Mouse (Mus musculus) CH12.LX (cell line): ENCODE data around the gene Ckap4. TPM values are rescaled to one million over a fixed set of nuclear protein-coding genes. Genes with fewer than 3 reads are reported as not detected.

ENCODE experiments used
- DNase-seq: peaks from one replicate; pipeline ENCODE4 v3.0.0-alpha.2; 2013; ENCODE audit errors: extremely low read depth
- H3K27ac ChIP-seq: 2 replicates; pipeline ENCODE4 v1.5.1; 2012; ENCODE audit warnings: low read depth, mild to moderate bottlenecking, control low read depth, moderate library complexity; ENCODE audit not compliant: insufficient read depth
- H3K27me3 ChIP-seq: replicated peaks from 2 replicates; pipeline ENCODE3; 2012; ENCODE audit warnings: inconsistent platforms
- H3K36me3 ChIP-seq, 2 experiments: replicated peaks in 1 of 2; 2 replicates each; pipeline versions ENCODE3 to v1.6.1; 2012; ENCODE audit warnings: inconsistent platforms in 1 of 2, low read length in 1 of 2, mild to moderate bottlenecking in 1 of 2, mixed read lengths in 1 of 2, moderate library complexity in 1 of 2; ENCODE audit not compliant: control insufficient read depth in 1 of 2, insufficient read depth in 1 of 2
- H3K4me1 ChIP-seq, 2 experiments: 2 replicates each; pipeline ENCODE4 v1.6.1; 2012; ENCODE audit warnings: inconsistent platforms in 1 of 2, moderate library complexity in 1 of 2; ENCODE audit not compliant: insufficient read depth in 2 of 2, control insufficient read depth in 1 of 2
- H3K4me2 ChIP-seq: 2 replicates; pipeline ENCODE4 v1.6.1; 2012; ENCODE audit warnings: low read depth, mild to moderate bottlenecking, control low read depth; ENCODE audit not compliant: poor library complexity, insufficient read depth, severe bottlenecking
- H3K4me3 ChIP-seq, 3 experiments: fragments of 150-350 bp in 1 of 3; sonication (generic) in 1 of 3; replicated peaks in 1 of 3; 2 replicates each; pipeline versions ENCODE3 to v1.5.1; 2011 to 2012; ENCODE audit warnings: low read depth in 2 of 3, low read length in 2 of 3, mild to moderate bottlenecking in 2 of 3, moderate library complexity in 2 of 3, control low read depth in 1 of 3, improper control_type of control experiment in 1 of 3, inconsistent platforms in 1 of 3, mixed read lengths in 1 of 3; ENCODE audit not compliant: poor library complexity in 1 of 3
- H3K79me2 ChIP-seq: replicated peaks from 2 replicates; pipeline ENCODE4 v1.6.1; 2012; ENCODE audit warnings: mild to moderate bottlenecking, moderate library complexity; ENCODE audit not compliant: control insufficient read depth, poor library complexity, insufficient read depth, severe bottlenecking; ENCODE audit errors: extremely low read depth
- H3K9ac ChIP-seq: 2 replicates; pipeline ENCODE4 v1.6.1; 2012; ENCODE audit warnings: low read depth, mild to moderate bottlenecking, control low read depth, moderate library complexity; ENCODE audit not compliant: insufficient read depth
- H3K9me3 ChIP-seq: replicated peaks from 2 replicates; pipeline ENCODE3; 2012; ENCODE audit warnings: low read length, inconsistent platforms, mixed read lengths
- BHLHE40 ChIP-seq: IDR thresholded peaks from 2 replicates; pipeline ENCODE4 v1.6.1; 2011; ENCODE audit warnings: mild to moderate bottlenecking, low read depth, low read length, improper control_type of control experiment
- CHD1 ChIP-seq: IDR thresholded peaks from 2 replicates; pipeline ENCODE4 v1.6.1; 2012; ENCODE audit warnings: low read depth, low read length, improper control_type of control experiment, inconsistent platforms
- ELF1 ChIP-seq: IDR thresholded peaks from 2 replicates; pipeline ENCODE4 v1.6.1; 2014; ENCODE audit warnings: low read depth, mild to moderate bottlenecking, inconsistent platforms, low read length, improper control_type of control experiment
- EP300 ChIP-seq: IDR thresholded peaks from 2 replicates; pipeline ENCODE4 v1.6.1; 2011; ENCODE audit warnings: low read length, improper control_type of control experiment
- ETS1 ChIP-seq: conservative IDR thresholded peaks from 2 replicates; pipeline ENCODE4 v1.6.1; 2012; ENCODE audit warnings: low read depth, mild to moderate bottlenecking, inconsistent platforms, low read length, improper control_type of control experiment, moderate library complexity
- JUND ChIP-seq: conservative IDR thresholded peaks from 2 replicates; pipeline ENCODE4 v1.6.1; 2011; ENCODE audit warnings: low read depth, low read length, improper control_type of control experiment
- MEF2A ChIP-seq: IDR thresholded peaks from 2 replicates; pipeline ENCODE4 v1.6.1; 2014; ENCODE audit warnings: low read depth, mild to moderate bottlenecking, inconsistent platforms, low read length, improper control_type of control experiment, borderline replicate concordance
- MYC ChIP-seq: IDR thresholded peaks from 2 replicates; pipeline ENCODE4 v1.6.1; 2011; ENCODE audit warnings: low read depth, mild to moderate bottlenecking, improper control_type of control experiment, low read length
- POLR2A ChIP-seq: IDR thresholded peaks from 2 replicates; pipeline ENCODE4 v1.6.1; 2011; ENCODE audit warnings: low read depth, mild to moderate bottlenecking, improper control_type of control experiment, low read length
- POLR2AphosphoS2 ChIP-seq: IDR thresholded peaks from 2 replicates; pipeline ENCODE4 v1.6.1; 2011; ENCODE audit warnings: low read depth, low read length, improper control_type of control experiment
- RAD21 ChIP-seq: IDR thresholded peaks from 2 replicates; pipeline ENCODE4 v1.6.1; 2011; ENCODE audit warnings: low read depth, mild to moderate bottlenecking, low read length, improper control_type of control experiment, moderate library complexity
- ZKSCAN1 ChIP-seq: IDR thresholded peaks from 2 replicates; pipeline ENCODE4 v1.6.1; 2012; ENCODE audit warnings: low read depth, inconsistent platforms, low read length, improper control_type of control experiment, borderline replicate concordance
- dilution Hi-C: fragments of 300-500 bp; cut with MboI; formaldehyde crosslinking; loops from 2 replicates; pipeline ENCODE4 v1.14.3; 2020; ENCODE audit warnings: low sequenced_read_pairs; ENCODE audit not compliant: extremely low pct_unique_long_range_greater_than_20kb, extremely low pct_ligation_motif_present
- in situ Hi-C: fragments of 300-500 bp; cut with MboI; formaldehyde crosslinking; loops from 3 replicates; pipeline ENCODE4 v1.14.3; 2019; ENCODE audit warnings: low sequenced_read_pairs, low pct_ligation_motif_present, low pct_unique_long_range_greater_than_20kb, mixed read lengths
- polyA plus RNA-seq: library from polyadenylated mRNA; unstranded; fragments of >175 nt; gene quantifications from 2 replicates; pipeline ENCODE4 v1.2.1, GENCODE M21; 2012; ENCODE audit warnings: low read depth; ENCODE audit not compliant: insufficient read length
- total RNA-seq, 2 experiments: library from RNA; depleted of rRNA; stranded (reverse); fragments of 300-350 nt in 1 of 2; fragments of >200 nt in 1 of 2; gene quantifications; 2 replicates each; pipeline ENCODE4 v1.2.3; 2012 to 2014

The Ckap4 gene
- total and polyA plus RNA-seq, 3 experiments = 24.4 to 71.2 (median 35.0) TPM

GRCm38 (mm10) chr10:84477045-84477612 is 56.7 kb downstream of the Ckap4 start:
- peaks cover 8 to 18% of the 10 kb centered on the region in 2 experiments; a peak in 3 of 4 replicates for H3K4me1 ChIP-seq
- no peak overlapping the region for H3K4me3 ChIP-seq
- no peaks in the 10 kb centered on the region for H3K27me3 ChIP-seq
- no peaks in the 10 kb centered on the region for H3K79me2 ChIP-seq
- no peak for DNase-seq
- no peaks in the 10 kb centered on the region for H3K9me3 ChIP-seq
- H3K36me3 ChIP-seq = no peaks in the 10 kb centered on the region
- H3K9ac ChIP-seq = no peak overlapping the region
- dilution Hi-C loops (no loop called here), in situ Hi-C loops (no loop called here)
- H3K27ac ChIP-seq = no peak overlapping the region
- no peak for TF ChIP-seq POLR2AphosphoS2
- no peak for TF ChIP-seq CHD1
- no peak for TF ChIP-seq ELF1
- TF ChIP-seq MEF2A = no peak
- TF ChIP-seq RAD21 = no peak
- TF ChIP-seq ZKSCAN1 = no peak
- TF ChIP-seq EP300 = no peak
- no peak for TF ChIP-seq BHLHE40
- no peak for TF ChIP-seq POLR2A
- TF ChIP-seq JUND = no peak
- TF ChIP-seq ETS1 = no peak
- TF ChIP-seq MYC = no peak
- H3K4me2 ChIP-seq = no peak overlapping the region

Other genes starting within 250 kb of the Ckap4 start
- 1.2 TPM in 2 replicates for gene Nuak1, start 93.5 kb downstream of the Ckap4 start, total RNA-seq (2012; rRNA removed)
- gene Nuak1, start 93.5 kb downstream of the Ckap4 start, total RNA-seq (2014; rRNA removed) = 1.4 and 1.6 TPM in 2 replicates
- 3.2 and 3.4 TPM in 2 replicates for gene Nuak1, start 93.5 kb downstream of the Ckap4 start, polyA plus RNA-seq
- gene Tcp11l2, start 42.6 kb upstream of the Ckap4 start, total RNA-seq (2012; rRNA removed) = 2.1 and 2.9 TPM in 2 replicates
- 6.0 and 6.5 TPM in 2 replicates for gene Tcp11l2, start 42.6 kb upstream of the Ckap4 start, total RNA-seq (2014; rRNA removed)
- 2.4 and 2.6 TPM in 2 replicates for gene Tcp11l2, start 42.6 kb upstream of the Ckap4 start, polyA plus RNA-seq
- 13.0 and 14.1 TPM in 2 replicates for gene Polr3b, start 88.2 kb upstream of the Ckap4 start, total RNA-seq (2012; rRNA removed)
- gene Polr3b, start 88.2 kb upstream of the Ckap4 start, total RNA-seq (2014; rRNA removed) = 15.5 and 16.3 TPM in 2 replicates
- 20.8 and 26.5 TPM in 2 replicates for gene Polr3b, start 88.2 kb upstream of the Ckap4 start, polyA plus RNA-seq
- gene Rfx4, start 222.0 kb upstream of the Ckap4 start, total RNA-seq (2012; rRNA removed) = 0.04 TPM in 1 of 2 replicates, not detected in the other
- gene Rfx4, start 222.0 kb upstream of the Ckap4 start, total RNA-seq (2014; rRNA removed) = not detected in 2 replicates
- 0.07 TPM in 1 of 2 replicates, not detected in the other for gene Rfx4, start 222.0 kb upstream of the Ckap4 start, polyA plus RNA-seq